Mouse (Mus musculus) cortical plate, adult 2 months (tissue): ENCODE results near the gene Tamm41.

ENCODE experiments used
- CTCF ChIP-seq: fragments of 200-500 bp; IDR thresholded peaks from 2 replicates; pipeline ENCODE4 v1.5.1; 2011; ENCODE audit warnings: mild to moderate bottlenecking, control low read depth, low read length; ENCODE audit not compliant: insufficient read depth; ENCODE audit errors: extremely low read depth
- POLR2A ChIP-seq: fragments of 200-500 bp; IDR thresholded peaks from 2 replicates; pipeline ENCODE4 v1.6.1; 2011; ENCODE audit warnings: mild to moderate bottlenecking, low read length, control low read depth; ENCODE audit not compliant: insufficient read depth; ENCODE audit errors: extremely low read depth

DNA sequence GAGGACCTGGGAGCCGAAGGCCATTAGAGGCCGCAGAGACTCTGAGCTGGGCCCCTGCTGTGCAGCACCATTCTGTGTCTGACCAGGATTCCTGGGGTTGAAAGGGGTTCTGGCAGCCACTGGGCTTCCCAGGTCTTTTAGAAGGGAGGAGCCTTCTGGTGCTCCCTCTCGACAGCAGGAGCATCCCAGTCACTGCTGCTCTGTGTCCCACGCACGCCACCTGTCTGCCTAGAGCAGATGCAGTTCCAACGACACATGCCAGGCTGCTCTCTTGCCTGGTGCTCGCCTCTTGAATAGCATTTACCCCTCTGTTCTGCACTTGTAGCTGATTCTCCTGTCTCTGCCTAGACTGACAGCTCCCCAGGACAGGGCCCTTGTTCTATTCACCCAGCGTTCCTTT, 33.0 kb downstream of the Tamm41 start:
- TF ChIP-seq CTCF = peak; percentile 31; the same call in 1 of the 2 replicates
- no peak for TF ChIP-seq POLR2A
